ENCODE assay signal across 7 mouse cellular contexts in the genomic region with DNA sequence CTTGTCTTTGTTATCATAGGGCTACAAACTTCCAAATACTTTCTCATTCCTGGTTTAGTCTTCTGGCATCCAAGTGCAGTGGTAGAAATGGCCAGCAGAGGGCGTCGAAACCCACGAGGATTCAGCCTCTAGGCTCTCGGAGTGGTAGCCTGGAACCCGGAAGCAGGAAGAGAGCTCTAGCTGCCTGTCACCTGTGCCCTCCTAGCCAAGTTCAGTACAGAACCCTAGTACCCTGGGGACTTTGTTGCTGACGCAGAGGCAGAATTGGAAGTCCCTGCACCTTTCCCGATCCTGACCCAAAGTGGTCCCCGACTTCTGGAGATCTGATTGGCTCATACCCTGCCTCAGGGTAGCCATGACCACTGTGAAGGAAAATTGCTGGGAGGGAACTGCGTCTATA. TPM values are rescaled to one million over a fixed set of nuclear protein-coding genes. Genes with fewer than 3 reads are reported as not detected.
DNase-seq lines count a peak whose midpoint lies in the region; ATAC-seq and TF ChIP-seq lines count a peak whose summit lies in the region.

No protein-coding gene starts in this region.

- H3K9ac ChIP-seq in intestine, postnatal 0 days (ENCODE audit: low read depth, low read length), result no peak overlapping the region
- 0 out of 2 replicates have a peak overlapping the region, but pooled peaks have one; percentile 28 for H3K9ac ChIP-seq in midbrain, embryonic 12.5 days (replicated peaks)

- H3K4me3 ChIP-seq in embryonic facial prominence, embryonic 10.5 days, result peak overlapping the region; percentile 45
- H3K4me3 ChIP-seq in intestine, postnatal 0 days (ENCODE audit: low read depth, low read length), result 0 out of 2 replicates have a peak overlapping the region, but pooled peaks have one; percentile 6
- peak overlapping the region; percentile 32 for H3K4me3 ChIP-seq in midbrain, embryonic 12.5 days
- peak overlapping the region; percentile 50 for H3K4me3 ChIP-seq in small intestine, adult 2 months (ENCODE audit: low read depth, low read length)

- H3K27ac ChIP-seq in embryonic facial prominence, embryonic 10.5 days (replicated peaks), result no peak overlapping the region
- H3K27ac ChIP-seq in intestine, postnatal 0 days (ENCODE audit: low read depth, low read length), result no peak overlapping the region
- no peak overlapping the region for H3K27ac ChIP-seq in midbrain, embryonic 12.5 days (replicated peaks)
- H3K27ac ChIP-seq in small intestine, adult 2 months (ENCODE audit: insufficient read depth, low read depth, low read length), result peak overlapping the region; percentile 28; the same call in 1 of the 2 replicates

- TF ChIP-seq POLR2A in small intestine, adult 2 months (IDR thresholded peaks at IDR 0.05; ENCODE audit: low read depth, low read length), result no peak

- TF ChIP-seq CTCF in intestine, postnatal 0 days (IDR thresholded peaks at IDR 0.05; ENCODE audit: low read depth), result peak; percentile 97
- peak; percentile 97; the same call in 1 of the 2 replicates for TF ChIP-seq CTCF in small intestine, adult 2 months (IDR thresholded peaks at IDR 0.05; ENCODE audit: extremely low read depth, insufficient read length, insufficient replicate concordance, low read depth, low read length)

- peak overlapping the region; percentile 52 for H3K4me2 ChIP-seq in intestine, postnatal 0 days (replicated peaks; ENCODE audit: low read depth)
- peak overlapping the region; percentile 44 for H3K4me2 ChIP-seq in midbrain, embryonic 12.5 days (replicated peaks)

- peaks cover 4% of the 10 kb centered on the region; the same call in 1 of the 2 replicates for H3K4me1 ChIP-seq in embryonic facial prominence, embryonic 10.5 days
- no peaks in the 10 kb centered on the region for H3K4me1 ChIP-seq in intestine, postnatal 0 days (replicated peaks; ENCODE audit: control insufficient read depth, insufficient read depth, low read length)
- 0 out of 2 replicates have a peak, but pooled peaks cover 3% of the 10 kb centered on the region for H3K4me1 ChIP-seq in midbrain, embryonic 12.5 days
- H3K4me1 ChIP-seq in small intestine, adult 2 months (ENCODE audit: control insufficient read depth, insufficient read depth, insufficient read length, low read length), result peaks cover 4% of the 10 kb centered on the region; the same call in 1 of the 2 replicates

- no peaks in the 10 kb centered on the region for H3K9me3 ChIP-seq in embryonic facial prominence, embryonic 10.5 days
- no peaks in the 10 kb centered on the region for H3K9me3 ChIP-seq in intestine, postnatal 0 days (ENCODE audit: control insufficient read depth)
- H3K9me3 ChIP-seq in midbrain, embryonic 12.5 days, result no peaks in the 10 kb centered on the region

- DNase-seq in adrenal gland, postnatal 10 days, result peak; percentile 93
- DNase-seq in embryonic facial prominence, embryonic 10.5 days (ENCODE audit: low spot score), result peak; percentile 86
- DNase-seq in gonadal fat pad, adult 2 months (ENCODE audit: low read depth), result peak; percentile 22
- peak; percentile 83 for DNase-seq in left cerebral cortex, postnatal 4 days

- WGBS in embryonic facial prominence, embryonic 10.5 days, result 16% methylated on average over 9 of the region's 9 CpGs
- WGBS in intestine, postnatal 0 days, result 5% methylated on average over 9 of the region's 9 CpGs
- WGBS in midbrain, embryonic 12.5 days, result 18% methylated on average over 9 of the region's 9 CpGs
- 4% methylated on average over 9 of the region's 9 CpGs for WGBS in small intestine, adult 2 months

- intact Hi-C loops in left cerebral cortex, postnatal 4 days (cut with DNase I), result loop anchor here (5.0 kb wide), 1 partner anchor 248 kb away; no protein-coding TSS in a partner anchor

- ATAC-seq in intestine, postnatal 0 days, result peak; percentile 88
- ATAC-seq in midbrain, embryonic 12.5 days (ENCODE audit: low FRiP score, low read depth), result peak; percentile 79; the same call in 1 of the 2 replicates

- H3K27me3 ChIP-seq in embryonic facial prominence, embryonic 10.5 days (replicated peaks; ENCODE audit: low read depth, poor library complexity, severe bottlenecking), result no peaks in the 10 kb centered on the region
- H3K27me3 ChIP-seq in intestine, postnatal 0 days (replicated peaks; ENCODE audit: control insufficient read depth, insufficient read depth, low read length), result no peaks in the 10 kb centered on the region
- H3K27me3 ChIP-seq in midbrain, embryonic 12.5 days, result no peaks in the 10 kb centered on the region
- H3K27me3 ChIP-seq in small intestine, adult 2 months (ENCODE audit: control insufficient read depth, insufficient read depth, low read length), result no peaks in the 10 kb centered on the region

- H3K36me3 ChIP-seq in embryonic facial prominence, embryonic 10.5 days (replicated peaks), result no peaks in the 10 kb centered on the region
- no peaks in the 10 kb centered on the region for H3K36me3 ChIP-seq in intestine, postnatal 0 days (ENCODE audit: control insufficient read depth, insufficient read depth)
- no peaks in the 10 kb centered on the region for H3K36me3 ChIP-seq in midbrain, embryonic 12.5 days
- H3K36me3 ChIP-seq in small intestine, adult 2 months (ENCODE audit: control insufficient read depth, insufficient read depth, low read length), result no peaks in the 10 kb centered on the region

RNA-seq across cellular contexts. Expression of a gene that starts 32.2 kb away (rescaled TPM):
- total RNA-seq in adrenal gland, postnatal 10 days (2021), result 10 to 100 TPM; 77.7 to 82.3 TPM
- polyA plus RNA-seq in embryonic facial prominence, embryonic 10.5 days (2016; fragmentation: Nextera tagmentation; extraction: Ambion mirVana), result 9.2 and 9.8 TPM in 2 replicates
- polyA plus RNA-seq in gonadal fat pad, adult 2 months (2012; rRNA removed), result 38.4 and 55.2 TPM in 2 replicates
- 47.1 and 48.9 TPM in 2 replicates for polyA plus RNA-seq in intestine, postnatal 0 days (2015; fragmentation: Nextera tagmentation; extraction: Ambion mirVana)
- total RNA-seq in left cerebral cortex, postnatal 4 days (2021), result 100 to 1,000 TPM; 351 to 377 TPM
- polyA plus RNA-seq in midbrain, embryonic 12.5 days (2016; fragmentation: Nextera tagmentation; extraction: Ambion mirVana), result 30.0 and 33.0 TPM in 2 replicates
- polyA plus RNA-seq in small intestine, adult 2 months (2012; rRNA removed), result 58.7 and 129 TPM in 2 replicates

Comparison
In these comparisons a context has a peak if more than half of its experiments do, and no peak if none do; other contexts are left out.
1. DNase-seq: peak in every context shown above with its lines; median percentile 93 in adrenal gland, postnatal 10 days; 86 in embryonic facial prominence, embryonic 10.5 days; 83 in left cerebral cortex, postnatal 4 days; 22 in gonadal fat pad, adult 2 months.